ENCODE assay signal across 8 mouse cellular contexts in genomic region chr2:60171786-60172530, GRCm38 (mm10). TPM values are rescaled to one million over a fixed set of nuclear protein-coding genes. Genes with fewer than 3 reads are reported as not detected.
DNase-seq lines count a peak whose midpoint lies in the region.

No protein-coding gene starts in this region.

- DNase-seq in heart, adult 18-20 months, result peak; percentile 37 to 47
- no peak for DNase-seq in heart, adult 8-10 months (ENCODE audit: low spot score)
- peak; percentile 87 for DNase-seq in 3T3-L1 (ENCODE audit: low read depth, low spot score)
- DNase-seq in brain, adult 2 months (ENCODE audit: low read depth, low spot score), result peak; percentile 67
- peak; percentile 29 for DNase-seq in heart, postnatal 4 days
- DNase-seq in lung, postnatal 36 days, result peak; percentile 49
- DNase-seq in c-Kit-positive CD71-positive TER-119-positive erythroid progenitor cells, embryonic 14.5 days (ENCODE audit: low spot score), result no peak
- no peak for DNase-seq in ovary, postnatal 14 days (ENCODE audit: low spot score)

RNA-seq across cellular contexts. Expression of gene Baz2b, which starts 37.7 kb away (rescaled TPM):
- 10 to 100 TPM; 29.9 to 41.9 TPM for total RNA-seq in heart, adult 18-20 months (2021)
- total RNA-seq in heart, adult 8-10 months (2022), result 10 to 100 TPM; 33.0 to 49.7 (median 44.0) TPM
- total RNA-seq in heart, postnatal 4 days (2021), result 10 to 100 TPM; 65.5 to 68.2 TPM

RNA-seq across cellular contexts. Expression of gene March7, which starts 37.7 kb away (rescaled TPM):
- total RNA-seq in heart, adult 18-20 months (2021), result 10 to 100 TPM; 17.3 to 27.6 TPM
- 10 to 100 TPM; 20.8 to 33.6 (median 28.3) TPM for total RNA-seq in heart, adult 8-10 months (2022)
- 10 to 100 TPM; 54.4 to 57.8 TPM for total RNA-seq in heart, postnatal 4 days (2021)

Comparison
In these comparisons a context has a peak if more than half of its experiments do, and no peak if none do; other contexts are left out.
1. DNase-seq: peak in heart, adult 18-20 months (2 of 2), 3T3-L1 (single experiment), brain, adult 2 months (single experiment), heart, postnatal 4 days (single experiment) and lung, postnatal 36 days (single experiment); none in heart, adult 8-10 months (single experiment), c-Kit-positive CD71-positive TER-119-positive erythroid progenitor cells, embryonic 14.5 days (single experiment) and ovary, postnatal 14 days (single experiment).